Mouse (Mus musculus): ENCODE data around the gene Upf2.
"Not testable (repeated sequence)": the region's sequence is repeated elsewhere in the genome, so short reads cannot be mapped to it uniquely, and the experiment has no call there.

The Upf2 gene

DNA sequence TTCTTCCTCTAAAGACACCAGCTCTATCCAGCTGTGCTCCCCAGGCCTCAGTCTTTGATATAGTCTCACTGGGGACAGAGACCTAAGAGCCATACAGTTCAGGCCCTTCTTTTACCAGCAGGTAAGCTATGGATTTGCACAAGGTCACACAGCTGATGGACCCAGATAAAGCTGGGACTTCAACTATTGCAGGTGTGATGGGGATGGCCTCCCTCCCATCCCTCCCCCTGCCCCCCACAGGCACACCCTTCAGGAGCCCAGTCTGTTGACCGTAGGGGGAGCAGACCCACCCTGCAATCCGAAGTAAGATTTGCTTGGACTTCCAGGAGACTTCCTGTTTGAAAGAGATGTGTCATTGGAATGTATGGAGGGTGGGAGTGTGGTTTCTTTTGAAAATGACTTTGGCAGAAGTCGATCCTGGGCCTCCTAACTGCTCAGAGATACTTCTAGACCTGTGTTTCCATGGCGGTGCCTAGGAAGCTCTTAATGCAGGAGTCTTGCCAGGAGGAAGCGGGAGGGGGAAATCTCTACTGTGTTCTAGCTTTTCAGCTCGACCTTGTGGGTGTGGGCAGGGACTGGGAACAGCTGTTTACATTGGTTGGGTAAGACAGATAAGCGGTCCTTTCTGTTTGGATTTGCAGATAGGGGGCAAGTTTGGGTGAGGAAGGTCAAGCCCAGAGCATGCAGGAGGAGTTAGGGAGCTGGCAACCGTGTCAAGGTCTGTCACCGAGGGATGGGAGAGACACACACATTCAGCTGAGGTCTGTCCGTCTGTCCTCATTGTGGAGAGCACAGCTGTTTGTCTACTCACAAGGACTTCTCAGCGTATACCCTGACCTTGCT lies 120.5 kb downstream of the Upf2 start:
- peak; percentile 25 for DNase-seq (ENCODE audit: extremely low spot score)

DNA sequence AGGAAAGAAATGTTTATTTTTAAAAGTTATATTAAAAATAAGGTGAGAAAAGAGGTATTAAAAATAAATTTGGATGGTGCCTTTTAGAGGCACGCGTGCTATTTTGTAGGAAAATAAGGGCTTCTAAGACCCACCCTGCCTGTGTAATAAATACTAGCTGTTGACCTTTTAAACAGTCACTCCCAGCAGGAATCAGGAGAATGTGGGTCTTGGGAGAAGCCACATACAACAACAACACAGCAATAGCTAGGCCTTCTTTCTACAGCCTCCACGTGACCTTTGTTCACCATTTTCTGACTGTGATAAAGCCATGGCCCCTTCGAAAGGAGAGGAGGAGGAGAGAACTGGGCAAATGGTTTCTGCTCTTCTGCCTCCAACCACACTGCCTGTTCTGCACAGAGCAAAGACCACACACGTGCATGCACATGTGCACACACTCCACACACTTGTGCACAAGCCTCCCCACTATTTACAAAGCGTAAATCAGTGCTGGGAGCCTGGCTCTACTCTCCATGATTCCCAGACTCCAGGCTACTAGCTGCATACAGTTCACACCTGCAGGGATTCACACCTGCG lies 121.5 kb downstream of the Upf2 start:
- DNase-seq (ENCODE audit: extremely low spot score) = no peak

- peak; percentile 51 for DNase-seq (ENCODE audit: extremely low spot score)
Observed at GRCm38 (mm10) chr2:6074891-6075529, 123.7 kb downstream of the Upf2 start.

- no peak for DNase-seq (ENCODE audit: extremely low spot score)
Observed at GRCm38 (mm10) chr2:6075530-6075896, 124.2 kb downstream of the Upf2 start.

- DNase-seq (ENCODE audit: extremely low spot score) = no peak
Observed at GRCm38 (mm10) chr2:6080037-6080436, 128.8 kb downstream of the Upf2 start.

- DNase-seq (ENCODE audit: extremely low spot score) = no peak
Observed at GRCm38 (mm10) chr2:6081108-6081507, 129.8 kb downstream of the Upf2 start.

DNA sequence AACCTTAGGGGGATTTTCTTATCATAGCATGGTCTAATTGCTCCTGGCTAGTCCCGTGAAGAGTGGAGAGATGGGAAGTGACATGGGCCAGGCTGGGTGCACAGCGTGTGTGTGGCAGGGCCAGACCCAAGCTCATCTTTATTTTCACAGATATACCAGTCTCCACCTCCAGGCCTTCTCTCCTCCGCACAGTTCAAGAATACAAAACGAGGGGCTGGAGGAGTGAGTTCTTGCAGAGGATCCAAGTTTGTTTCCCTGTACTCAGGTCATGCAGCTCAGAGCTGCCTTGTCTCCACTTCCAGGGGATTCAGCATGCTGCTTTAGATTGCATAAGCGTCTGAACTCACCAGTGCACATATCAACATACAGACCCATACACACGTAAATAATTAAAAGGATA lies 131.3 kb downstream of the Upf2 start:
- DNase-seq (ENCODE audit: extremely low spot score) = no peak

- no peak for DNase-seq (ENCODE audit: extremely low spot score)
Observed at GRCm38 (mm10) chr2:6083696-6084095, 132.4 kb downstream of the Upf2 start.

- DNase-seq (ENCODE audit: extremely low spot score) = no peak
Observed at GRCm38 (mm10) chr2:6085622-6086530, 134.6 kb downstream of the Upf2 start.

GRCm38 (mm10) chr2:6087151-6087550 lies 135.9 kb downstream of the Upf2 start:
- no peak for DNase-seq (ENCODE audit: extremely low spot score)

DNA sequence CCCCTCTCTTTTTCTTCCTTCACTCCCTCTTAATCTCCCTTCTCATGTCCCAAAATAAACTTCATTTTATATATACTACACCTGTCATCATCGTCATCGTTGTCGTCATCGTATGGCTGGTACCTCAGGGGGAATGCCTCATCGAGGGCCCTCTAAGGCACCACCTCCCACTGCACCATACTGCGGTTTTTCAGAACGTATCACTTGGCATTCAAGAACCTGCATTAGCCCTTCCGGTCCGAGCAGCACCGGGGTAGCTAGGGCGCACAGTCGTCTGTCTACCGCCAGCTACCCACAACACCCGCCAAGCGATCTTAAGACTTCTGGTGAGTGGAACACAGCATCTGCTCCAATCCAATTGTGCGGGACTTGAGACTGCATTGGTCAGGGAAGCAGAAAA lies 138.7 kb downstream of the Upf2 start:
- DNase-seq (ENCODE audit: extremely low spot score) = not testable (repeated sequence)

DNA sequence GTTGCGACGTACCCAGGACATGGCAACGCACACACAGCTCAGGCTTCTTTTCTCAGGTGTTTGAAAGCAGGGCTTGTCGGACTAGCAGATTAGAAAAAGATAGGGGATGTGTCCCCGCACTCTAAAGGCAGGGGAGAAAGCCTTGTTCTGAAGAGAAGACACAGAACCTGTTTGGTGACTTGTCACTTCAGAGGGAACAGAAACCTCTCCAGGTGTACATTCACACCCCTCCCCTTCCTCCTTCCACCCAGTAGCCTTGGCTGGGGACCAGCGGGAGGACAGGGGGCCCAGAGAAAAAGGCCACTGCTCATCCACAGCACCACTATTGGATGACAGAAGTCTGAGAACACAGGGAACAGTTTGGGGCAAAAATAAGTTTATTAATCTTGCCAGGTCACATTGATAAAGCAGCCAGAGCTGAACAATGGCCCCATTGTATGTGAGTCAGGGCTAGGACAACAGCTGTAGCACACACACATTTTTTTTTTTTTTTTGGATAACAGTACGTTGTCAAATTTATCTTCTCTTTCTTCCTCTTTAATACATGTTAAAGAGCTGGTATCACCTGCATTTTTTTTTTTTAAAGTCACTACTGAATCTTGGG lies 145.9 kb downstream of the Upf2 start:
- DNase-seq (ENCODE audit: extremely low spot score) = no peak

- no peak for DNase-seq (ENCODE audit: extremely low spot score)
Observed at GRCm38 (mm10) chr2:6098924-6099323, 147.7 kb downstream of the Upf2 start.

DNA sequence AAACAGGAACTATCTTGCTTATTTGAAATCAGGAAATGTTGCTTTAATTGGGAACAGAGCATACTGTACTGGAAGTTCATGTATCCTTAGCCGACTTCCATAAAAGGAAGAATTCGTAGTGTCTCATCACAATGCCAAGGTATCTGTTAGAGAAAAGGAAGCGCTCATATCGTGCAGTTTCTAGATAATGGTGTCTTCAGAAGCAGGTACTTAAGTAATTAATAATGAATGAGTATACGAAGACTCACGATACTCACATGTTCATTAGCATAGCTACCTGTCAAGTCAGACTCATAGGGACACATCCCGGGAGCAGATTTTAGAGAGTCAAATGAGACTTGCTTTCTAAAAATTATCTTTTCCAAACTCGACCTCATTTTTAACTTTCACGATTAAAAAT lies 148.2 kb downstream of the Upf2 start:
- DNase-seq (ENCODE audit: extremely low spot score) = no peak

- DNase-seq (ENCODE audit: extremely low spot score) = peak; percentile 68
Observed at GRCm38 (mm10) chr2:6100027-6100749, 148.9 kb downstream of the Upf2 start.

DNA sequence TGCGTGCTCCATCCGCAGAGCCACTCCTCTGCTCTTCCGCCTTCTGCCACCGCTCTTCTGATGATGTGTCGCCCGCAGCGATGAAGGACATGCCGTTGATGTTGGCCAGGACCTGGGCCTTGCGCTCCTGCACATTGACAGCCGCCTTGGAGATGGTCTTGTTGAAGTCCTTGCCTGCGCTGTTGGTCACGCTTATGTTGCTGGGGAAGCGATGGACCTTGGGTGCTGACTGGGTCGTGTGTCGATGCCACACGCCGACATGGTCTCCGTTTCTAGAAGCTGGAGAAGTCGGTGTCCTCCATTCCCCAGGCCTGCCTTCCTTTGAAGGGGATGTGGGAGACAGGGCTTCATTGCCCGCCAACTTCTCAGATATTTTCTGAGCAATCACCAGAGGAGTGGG lies 149.5 kb downstream of the Upf2 start:
- no peak for DNase-seq (ENCODE audit: extremely low spot score)

- DNase-seq (ENCODE audit: extremely low spot score) = no peak
Observed at GRCm38 (mm10) chr2:6105437-6105836, 154.2 kb downstream of the Upf2 start.
